In genomic region chr9:42848061-42848460, GRCm38 (mm10) we compare ENCODE assay signal across 18 mouse cellular contexts.
DNase-seq lines count a peak whose midpoint lies in the region; ATAC-seq and TF ChIP-seq lines count a peak whose summit lies in the region.
"Had no signal": no experiment of that assay in that cellular context is flagged by ENCODE, and none has a peak within 500 bp of the region (broad histone marks: within the 10 kb centered on the region; RNA-seq: fewer than 3 reads in every experiment).

No protein-coding gene starts in this region.

- 26% methylated on average over 8 of the region's 9 CpGs for WGBS in hindbrain, embryonic 11.5 days
- WGBS in hindbrain, embryonic 16.5 days: 28% methylated on average over 8 of the region's 9 CpGs
- WGBS in embryonic facial prominence, embryonic 14.5 days: 22% methylated on average over 8 of the region's 9 CpGs
- WGBS in kidney, adult 2 months: 66% methylated on average over 8 of the region's 9 CpGs

- peak; percentile 12 for DNase-seq in hindbrain, embryonic 11.5 days (ENCODE audit: low spot score)
- DNase-seq in embryo, embryonic 9.5 days (ENCODE audit: extremely low spot score): peak; percentile 42
- peak; percentile 13 for DNase-seq in embryonic facial prominence, embryonic 14.5 days (ENCODE audit: low spot score)
- peak; percentile 43 for DNase-seq in retina, embryonic 14.5 days (ENCODE audit: low spot score)
- no peak for DNase-seq in kidney, adult 2 months
- DNase-seq in thymus, postnatal 10 days (ENCODE audit: low spot score in 2 of 2): no peak
- DNase-seq: cerebellum, adult 8-10 months; kidney, adult 8-10 months; kidney, postnatal 14 days; liver, embryonic 13.5 days; lung, embryonic 14.5 days; lung, postnatal 36 days; spleen, adult 18-20 months; thymus, postnatal 4 days had no signal

- no peaks in the 10 kb centered on the region for H3K27me3 ChIP-seq in hindbrain, embryonic 11.5 days (ENCODE audit: control insufficient read depth, insufficient read depth, low read length)
- no peaks in the 10 kb centered on the region for H3K27me3 ChIP-seq in hindbrain, embryonic 16.5 days (replicated peaks; ENCODE audit: control insufficient read depth, insufficient read depth, low read length)
- no peaks in the 10 kb centered on the region for H3K27me3 ChIP-seq in embryonic facial prominence, embryonic 14.5 days (replicated peaks; ENCODE audit: control insufficient read depth, insufficient read depth, low read length)
- no peaks in the 10 kb centered on the region for H3K27me3 ChIP-seq in kidney, adult 2 months (replicated peaks; ENCODE audit: control insufficient read depth, insufficient read depth, low read length)
- H3K27me3 ChIP-seq: limb, embryonic 13.5 days; liver, embryonic 13.5 days had no signal

- H3K9me3 ChIP-seq in hindbrain, embryonic 11.5 days (ENCODE audit: control insufficient read depth, low read length): no peaks in the 10 kb centered on the region
- no peaks in the 10 kb centered on the region for H3K9me3 ChIP-seq in hindbrain, embryonic 16.5 days (ENCODE audit: control insufficient read depth, low read length)
- no peaks in the 10 kb centered on the region for H3K9me3 ChIP-seq in embryonic facial prominence, embryonic 14.5 days (ENCODE audit: control insufficient read depth, low read length)
- H3K9me3 ChIP-seq: forebrain, embryonic 13.5 days; heart, embryonic 10.5 days; limb, embryonic 13.5 days; liver, embryonic 13.5 days had no signal

- TF ChIP-seq POLR2A in kidney, adult 2 months (IDR thresholded peaks at IDR 0.05; ENCODE audit: low read depth, low read length): no peak

- H3K9ac ChIP-seq in hindbrain, embryonic 11.5 days (ENCODE audit: low read depth, low read length): no peak overlapping the region
- H3K9ac ChIP-seq in hindbrain, embryonic 16.5 days (ENCODE audit: low read depth, low read length): no peak overlapping the region
- no peak overlapping the region for H3K9ac ChIP-seq in embryonic facial prominence, embryonic 14.5 days (ENCODE audit: low read depth, low read length)
- H3K9ac ChIP-seq: forebrain, embryonic 13.5 days; limb, embryonic 13.5 days; liver, embryonic 13.5 days; lung, embryonic 14.5 days had no signal

- no peaks in the 10 kb centered on the region for H3K36me3 ChIP-seq in hindbrain, embryonic 11.5 days (ENCODE audit: control insufficient read depth, insufficient read depth, low read length)
- H3K36me3 ChIP-seq in hindbrain, embryonic 16.5 days (ENCODE audit: control insufficient read depth, insufficient read depth, low read length): no peaks in the 10 kb centered on the region
- no peaks in the 10 kb centered on the region for H3K36me3 ChIP-seq in embryonic facial prominence, embryonic 14.5 days (ENCODE audit: control insufficient read depth, insufficient read depth, low read length)
- no peaks in the 10 kb centered on the region for H3K36me3 ChIP-seq in kidney, adult 2 months (ENCODE audit: control insufficient read depth, insufficient read depth, low read length)
- H3K36me3 ChIP-seq: heart, embryonic 10.5 days; limb, embryonic 13.5 days; liver, embryonic 13.5 days had no signal

- H3K4me2 ChIP-seq in hindbrain, embryonic 11.5 days (replicated peaks; ENCODE audit: low read depth, low read length): no peak overlapping the region
- no peak overlapping the region for H3K4me2 ChIP-seq in hindbrain, embryonic 16.5 days (ENCODE audit: low read length)
- H3K4me2 ChIP-seq in embryonic facial prominence, embryonic 14.5 days (ENCODE audit: low read depth, low read length): no peak overlapping the region
- H3K4me2 ChIP-seq: forebrain, embryonic 13.5 days; limb, embryonic 13.5 days; liver, embryonic 13.5 days; lung, embryonic 14.5 days had no signal

- TF ChIP-seq CTCF in kidney, adult 2 months (conservative IDR thresholded peaks at IDR 0.05; ENCODE audit: insufficient read depth, insufficient read length, low read depth, low read length): no peak

- no peaks in the 10 kb centered on the region for H3K4me1 ChIP-seq in hindbrain, embryonic 11.5 days (replicated peaks; ENCODE audit: control insufficient read depth, insufficient read depth, low read length)
- H3K4me1 ChIP-seq in hindbrain, embryonic 16.5 days (ENCODE audit: control insufficient read depth, insufficient read depth, low read depth, low read length): peaks cover 4% of the 10 kb centered on the region; the same call in 1 of the 2 replicates
- H3K4me1 ChIP-seq in embryonic facial prominence, embryonic 14.5 days (ENCODE audit: control insufficient read depth, insufficient read depth, low read length): peaks cover 11% of the 10 kb centered on the region; the same call in 1 of the 2 replicates
- H3K4me1 ChIP-seq in kidney, adult 2 months (ENCODE audit: control insufficient read depth, insufficient read depth, low read length): no peaks in the 10 kb centered on the region
- H3K4me1 ChIP-seq: liver, embryonic 13.5 days had no signal

- ATAC-seq in hindbrain, embryonic 11.5 days (ENCODE audit: low FRiP score): no peak
- ATAC-seq in hindbrain, embryonic 16.5 days: no peak
- no peak for ATAC-seq in embryonic facial prominence, embryonic 14.5 days (ENCODE audit: low read depth)
- ATAC-seq: forebrain, embryonic 13.5 days had no signal

- H3K27ac ChIP-seq in hindbrain, embryonic 11.5 days (ENCODE audit: low read depth, low read length): no peak overlapping the region
- no peak overlapping the region for H3K27ac ChIP-seq in hindbrain, embryonic 16.5 days (ENCODE audit: low read depth, low read length)
- H3K27ac ChIP-seq in embryonic facial prominence, embryonic 14.5 days (replicated peaks; ENCODE audit: low read depth, low read length): no peak overlapping the region
- no peak overlapping the region for H3K27ac ChIP-seq in kidney, adult 2 months (ENCODE audit: insufficient read depth, low read depth, low read length)
- H3K27ac ChIP-seq: forebrain, embryonic 13.5 days; heart, embryonic 10.5 days; limb, embryonic 13.5 days; liver, embryonic 13.5 days had no signal

- no peak overlapping the region for H3K4me3 ChIP-seq in hindbrain, embryonic 11.5 days (ENCODE audit: low read depth, low read length)
- H3K4me3 ChIP-seq in hindbrain, embryonic 16.5 days (ENCODE audit: low read length): no peak overlapping the region
- no peak overlapping the region for H3K4me3 ChIP-seq in embryonic facial prominence, embryonic 14.5 days (ENCODE audit: low read depth, low read length)
- H3K4me3 ChIP-seq in kidney, adult 2 months (ENCODE audit: insufficient read depth, low read depth, low read length): no peak overlapping the region
- H3K4me3 ChIP-seq: forebrain, embryonic 13.5 days; heart, embryonic 10.5 days; limb, embryonic 13.5 days; liver, embryonic 13.5 days had no signal

Comparison
In these comparisons a context has a peak if more than half of its experiments do, and no peak if none do; other contexts are left out.
1. DNase-seq: peak in hindbrain, embryonic 11.5 days (single experiment), embryo, embryonic 9.5 days (single experiment), embryonic facial prominence, embryonic 14.5 days (single experiment) and retina, embryonic 14.5 days (single experiment); none in kidney, adult 2 months (single experiment) and thymus, postnatal 10 days (0 of 2).